Mouse (Mus musculus) liver, adult 2 months (tissue): ENCODE measurements around the gene Dlg2. TPM values are rescaled to one million over a fixed set of nuclear protein-coding genes. Genes with fewer than 3 reads are reported as not detected.

Experiments
- DNase-seq: peaks from one replicate; pipeline ENCODE4 v3.0.0-alpha.2; 2011; ENCODE audit warnings: low read depth, low spot score; ENCODE audit errors: extremely low read depth
- H3K27ac ChIP-seq: fragments of 200-500 bp; replicated peaks from 2 replicates; pipeline ENCODE4 v1.5.1; 2012; ENCODE audit warnings: low read depth, mild to moderate bottlenecking, control low read depth, inconsistent platforms, low read length; ENCODE audit not compliant: insufficient read depth
- H3K27me3 ChIP-seq: fragments of 200-500 bp; 2 replicates; pipeline ENCODE4 v1.6.1; 2012; ENCODE audit warnings: mild to moderate bottlenecking, moderate library complexity, low read length, inconsistent platforms; ENCODE audit not compliant: control insufficient read depth, insufficient read depth
- H3K36me3 ChIP-seq: fragments of 200-500 bp; 2 replicates; pipeline ENCODE4 v1.6.1; 2012; ENCODE audit warnings: low read length, inconsistent platforms; ENCODE audit not compliant: control insufficient read depth, insufficient read depth
- H3K4me1 ChIP-seq: fragments of 200-500 bp; 2 replicates; pipeline ENCODE4 v1.6.1; 2011; ENCODE audit warnings: low read length; ENCODE audit not compliant: control insufficient read depth, insufficient read depth
- H3K4me3 ChIP-seq: fragments of 200-500 bp; 2 replicates; pipeline ENCODE4 v1.5.1; 2011; ENCODE audit warnings: low read depth, mild to moderate bottlenecking, control low read depth, low read length, moderate library complexity; ENCODE audit not compliant: insufficient read depth
- H3K79me2 ChIP-seq: fragments of 200-500 bp; 2 replicates; pipeline ENCODE4 v1.6.1; 2012; ENCODE audit warnings: inconsistent platforms, mild to moderate bottlenecking, low read length, moderate library complexity; ENCODE audit not compliant: control insufficient read depth, insufficient read depth
- H3K9ac ChIP-seq: fragments of 200-500 bp; 2 replicates; pipeline ENCODE4 v1.6.1; 2012; ENCODE audit warnings: low read depth, mild to moderate bottlenecking, control low read depth, inconsistent platforms, low read length
- CTCF ChIP-seq: fragments of 200-500 bp; IDR thresholded peaks from 2 replicates; pipeline ENCODE4 v1.5.1; 2011; ENCODE audit warnings: low read depth, low read length, control low read depth
- POLR2A ChIP-seq: fragments of 200-500 bp; IDR thresholded peaks from 2 replicates; pipeline ENCODE4 v1.6.1; 2011; ENCODE audit warnings: low read length, control low read depth; ENCODE audit not compliant: insufficient read depth; ENCODE audit errors: extremely low read depth
- WGBS: fragments of 180-500 bp; shearing (Covaris S2); methylation state at CpG from one replicate; pipeline ENCODE4 v1.1.7; 2018; 5-methylcytosine and 5-hydroxymethylcytosine counted together
- polyA plus RNA-seq: library from polyadenylated mRNA; depleted of rRNA; stranded (reverse); fragments of >200 nt; gene quantifications from 2 replicates; pipeline ENCODE4 v1.2.3, GENCODE M21; 2012
- total RNA-seq: library from RNA; depleted of rRNA; stranded (reverse); fragments of >200 nt; gene quantifications from 2 replicates; pipeline ENCODE4 v1.2.3, GENCODE M21; 2014

Dlg2 gene
- total and polyA plus RNA-seq, 2 experiments = 0.65 TPM; not detected in 1

GRCm38 (mm10) chr7:90886396-90887006 is 410.0 kb downstream of the Dlg2 start:
- Histone ChIP-seq H3K79me2 (no peaks in the 10 kb centered on the region), H3K27ac (no peak overlapping the region), H3K9ac (no peak overlapping the region), H3K4me3 (no peak overlapping the region), H3K4me1 (peaks cover 2% of the 10 kb centered on the region; the same call in 1 of the 2 replicates), H3K27me3 (peaks cover 3% of the 10 kb centered on the region; the same call in 1 of the 2 replicates), H3K36me3 (no peaks in the 10 kb centered on the region)
- TF ChIP-seq CTCF = no peak
- TF ChIP-seq POLR2A = no peak
- 5% methylated on average over 13 of the region's 13 CpGs for WGBS
- no peak for DNase-seq

- Histone ChIP-seq H3K79me2 (no peaks in the 10 kb centered on the region), H3K27ac (no peak overlapping the region), H3K4me3 (no peak overlapping the region), H3K9ac (no peak overlapping the region), H3K27me3 (peaks cover 3% of the 10 kb centered on the region; the same call in 1 of the 2 replicates), H3K4me1 (peaks cover 2% of the 10 kb centered on the region; the same call in 1 of the 2 replicates), H3K36me3 (no peaks in the 10 kb centered on the region)
- WGBS = 2% methylated on average over 21 of the region's 21 CpGs
- TF ChIP-seq POLR2A (no peak), CTCF (no peak)
- DNase-seq = no peak
Measured at GRCm38 (mm10) chr7:90887007-90887720, 410.7 kb downstream of the Dlg2 start.

- no peak for DNase-seq
- TF ChIP-seq POLR2A (no peak), CTCF (no peak)
- H3K4me1 ChIP-seq = no peaks in the 10 kb centered on the region
- no peaks in the 10 kb centered on the region for H3K36me3 ChIP-seq
- H3K79me2 ChIP-seq = no peaks in the 10 kb centered on the region
- no peak overlapping the region for H3K4me3 ChIP-seq
- no peaks in the 10 kb centered on the region for H3K27me3 ChIP-seq
- no peak overlapping the region for H3K27ac ChIP-seq
- no peak overlapping the region for H3K9ac ChIP-seq
- 78% methylated on average over 4 of the region's 4 CpGs for WGBS
Measured at GRCm38 (mm10) chr7:90927441-90927840, 451.0 kb downstream of the Dlg2 start.

- WGBS = 82% methylated on average over 5 of the region's 5 CpGs
- H3K4me3 ChIP-seq = no peak overlapping the region
- no peaks in the 10 kb centered on the region for H3K36me3 ChIP-seq
- no peak overlapping the region for H3K9ac ChIP-seq
- no peak for DNase-seq
- TF ChIP-seq CTCF = no peak
- no peak for TF ChIP-seq POLR2A
- no peaks in the 10 kb centered on the region for H3K4me1 ChIP-seq
- no peak overlapping the region for H3K27ac ChIP-seq
- no peaks in the 10 kb centered on the region for H3K27me3 ChIP-seq
- H3K79me2 ChIP-seq = no peaks in the 10 kb centered on the region
Measured at GRCm38 (mm10) chr7:90940726-90941125, 464.3 kb downstream of the Dlg2 start.

- 68% methylated on average over 8 of the region's 8 CpGs for WGBS
- Histone ChIP-seq H3K27ac (no peak overlapping the region), H3K4me3 (no peak overlapping the region), H3K9ac (no peak overlapping the region), H3K79me2 (no peaks in the 10 kb centered on the region), H3K4me1 (no peaks in the 10 kb centered on the region), H3K36me3 (no peaks in the 10 kb centered on the region), H3K27me3 (no peaks in the 10 kb centered on the region)
- TF ChIP-seq POLR2A = no peak
- TF ChIP-seq CTCF = no peak
- DNase-seq = no peak
Measured at GRCm38 (mm10) chr7:90947073-90947472, 470.6 kb downstream of the Dlg2 start.

GRCm38 (mm10) chr7:90949212-90949611 is 472.7 kb downstream of the Dlg2 start:
- Histone ChIP-seq H3K36me3 (no peaks in the 10 kb centered on the region), H3K9ac (no peak overlapping the region), H3K4me3 (no peak overlapping the region), H3K27ac (no peak overlapping the region), H3K27me3 (no peaks in the 10 kb centered on the region), H3K4me1 (no peaks in the 10 kb centered on the region), H3K79me2 (no peaks in the 10 kb centered on the region)
- no peak for DNase-seq
- 87% methylated on average over 5 of the region's 5 CpGs for WGBS
- TF ChIP-seq POLR2A (no peak), CTCF (no peak)
